Mouse (Mus musculus) lung, postnatal 0 days (tissue): ENCODE measurements at regions not wholly inside any gene's neighbourhood (a gene's known extent, or its start where the extent isn't known, plus 50 kb on each side); places are given as distances from the start of the nearest gene placed in this dataset.

ENCODE experiments used
- ATAC-seq: fragments of 200-750 bp; cut with Nextera tagmentation; 2 replicates; pipeline ENCODE4 v1.8.0; 2017; ENCODE audit warnings: moderate library complexity
- DNase-seq: peaks from one replicate; pipeline ENCODE4 v3.0.0-alpha.2; 2016; ENCODE audit warnings: low spot score
- H3K27ac ChIP-seq: fragments of 300-500 bp; sonication (generic); 2 replicates; pipeline ENCODE4 v1.5.1; 2014; ENCODE audit warnings: antibody characterized with exemption, mild to moderate bottlenecking, low read length, mixed read lengths
- H3K27me3 ChIP-seq: fragments of 300-500 bp; sonication (generic); replicated peaks from 2 replicates; pipeline ENCODE4 v1.6.1; 2014; ENCODE audit warnings: low read length, mixed read lengths; ENCODE audit not compliant: insufficient read depth
- H3K36me3 ChIP-seq: fragments of 300-500 bp; sonication (generic); 2 replicates; pipeline ENCODE4 v1.6.1; 2014; ENCODE audit warnings: low read length, mixed read lengths; ENCODE audit not compliant: insufficient read depth
- H3K4me1 ChIP-seq: fragments of 300-500 bp; sonication (generic); 2 replicates; pipeline ENCODE4 v1.6.1; 2014; ENCODE audit warnings: antibody characterized with exemption, low read depth, low read length, mixed read lengths; ENCODE audit not compliant: insufficient read depth
- H3K4me2 ChIP-seq: fragments of 300-500 bp; sonication (generic); replicated peaks from 2 replicates; pipeline ENCODE4 v1.6.1; 2014; ENCODE audit warnings: low read depth, mild to moderate bottlenecking, low read length, moderate library complexity, mixed read lengths
- H3K4me3 ChIP-seq: fragments of 300-500 bp; sonication (generic); 2 replicates; pipeline ENCODE4 v1.5.1; 2014; ENCODE audit warnings: low read depth, low read length
- H3K9ac ChIP-seq: fragments of 300-500 bp; sonication (generic); replicated peaks from 2 replicates; pipeline ENCODE4 v1.6.1; 2014; ENCODE audit warnings: low read depth, mild to moderate bottlenecking
- H3K9me3 ChIP-seq: fragments of 300-500 bp; sonication (generic); 2 replicates; pipeline ENCODE4 v1.6.1; 2016; ENCODE audit warnings: low read length, mixed read lengths
- CTCF ChIP-seq: IDR thresholded peaks from 2 replicates; pipeline ENCODE4 v1.5.1; 2016; ENCODE audit warnings: antibody characterized with exemption, mild to moderate bottlenecking
- EP300 ChIP-seq: IDR thresholded peaks from 2 replicates; pipeline ENCODE4 v1.6.1; 2016; ENCODE audit warnings: antibody characterized with exemption, mild to moderate bottlenecking, control low read depth
- WGBS: fragments of 180-500 bp; shearing (Covaris S2); extraction: QIAGEN DNeasy Blood & Tissue Kit; methylation state at CpG from one replicate; pipeline ENCODE4 v1.1.7; 2014; 5-methylcytosine and 5-hydroxymethylcytosine counted together

DNA sequence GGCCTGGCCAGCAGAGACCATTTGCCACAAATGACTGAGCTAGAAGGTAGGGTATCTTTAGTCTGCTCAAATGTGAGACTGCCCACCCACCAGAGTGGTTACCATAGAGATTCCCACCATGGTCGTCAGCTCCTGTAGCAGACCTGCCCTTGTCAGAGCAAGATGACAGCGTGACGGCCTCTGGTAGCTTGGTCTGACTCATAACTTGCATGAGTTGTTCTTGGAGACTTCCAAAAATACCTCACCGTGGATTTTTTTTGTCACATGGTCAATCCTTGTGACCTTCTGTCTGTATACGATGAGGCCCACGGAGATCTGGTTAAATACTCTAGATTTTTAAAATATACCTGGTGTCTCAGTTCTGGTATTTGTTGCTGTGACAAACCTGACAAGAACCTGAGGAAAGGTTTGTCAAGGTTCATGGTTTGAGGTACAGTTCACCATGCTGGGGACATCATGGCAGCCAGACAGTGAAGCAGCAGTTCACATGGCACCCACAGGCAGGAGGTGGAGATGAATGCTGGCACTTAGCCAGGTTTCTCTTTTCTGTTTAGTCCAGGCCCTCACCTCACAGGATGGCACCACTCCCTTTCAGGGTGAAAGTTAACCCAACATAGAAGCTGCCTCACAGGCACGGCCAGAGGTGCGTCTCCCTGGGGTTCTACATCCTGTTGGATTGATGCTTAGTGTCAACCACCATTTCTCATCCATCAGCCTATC is 91.4 kb upstream of the Ctnnb1 start:
- Histone ChIP-seq H3K27ac (no peak overlapping the region), H3K4me3 (no peak overlapping the region), H3K9me3 (no peaks in the 10 kb centered on the region), H3K36me3 (no peaks in the 10 kb centered on the region), H3K4me2 (no peak overlapping the region), H3K9ac (no peak overlapping the region), H3K27me3 (no peaks in the 10 kb centered on the region), H3K4me1 (no peaks in the 10 kb centered on the region)
- 85% methylated on average over 8 of the region's 8 CpGs for WGBS
- ATAC-seq: no peak
- DNase-seq: no peak
- TF ChIP-seq CTCF (no peak), EP300 (no peak)

DNA sequence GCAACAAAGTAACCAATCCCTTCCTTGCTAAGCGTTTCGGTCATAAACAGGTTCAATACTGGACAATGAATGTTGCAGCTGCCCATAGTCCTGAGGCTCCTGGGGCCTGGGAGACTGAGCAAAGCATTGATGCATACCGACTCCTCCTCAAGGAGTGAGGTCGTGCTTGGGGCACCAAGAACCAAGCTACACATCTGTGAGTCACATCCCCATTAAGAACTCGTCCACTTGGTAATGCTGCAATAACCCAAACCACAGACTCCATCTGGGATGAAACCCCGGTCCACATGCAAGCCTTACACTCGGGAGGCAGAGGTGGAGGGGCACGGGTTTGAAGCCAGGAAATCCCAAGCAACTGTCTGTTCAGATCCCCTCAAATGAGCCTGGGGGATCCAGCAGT is 85.3 kb upstream of the Ctnnb1 start:
- Histone ChIP-seq H3K9ac (no peak overlapping the region), H3K4me3 (no peak overlapping the region), H3K27me3 (no peaks in the 10 kb centered on the region), H3K4me1 (no peaks in the 10 kb centered on the region), H3K9me3 (no peaks in the 10 kb centered on the region), H3K36me3 (no peaks in the 10 kb centered on the region), H3K27ac (no peak overlapping the region), H3K4me2 (no peak overlapping the region)
- ATAC-seq (no peak), DNase-seq (no peak)
- TF ChIP-seq EP300: no peak
- TF ChIP-seq CTCF: no peak
- WGBS: 76% methylated on average over 8 of the region's 8 CpGs

DNA sequence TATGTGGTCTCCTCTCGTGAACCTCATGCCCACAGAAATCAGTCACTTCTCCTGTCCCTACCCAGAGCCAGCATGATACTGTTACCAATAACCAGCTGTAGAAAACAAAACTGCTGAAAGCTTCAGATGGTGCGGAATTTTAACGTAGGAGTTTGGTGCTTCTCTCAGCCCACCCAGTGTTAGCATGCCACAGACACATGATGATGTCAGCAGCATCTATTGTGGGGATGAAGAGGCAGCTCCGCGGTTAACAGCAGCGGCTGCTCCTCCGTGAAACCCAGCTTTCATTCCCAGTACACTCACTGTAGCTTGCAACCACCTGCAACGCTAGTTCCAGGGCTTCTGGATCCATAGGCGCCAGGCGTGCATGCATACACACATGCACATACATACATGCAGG is 83.5 kb upstream of the Ctnnb1 start:
- WGBS: 78% methylated on average over 10 of the region's 10 CpGs
- no peaks in the 10 kb centered on the region for H3K36me3 ChIP-seq
- no peak for TF ChIP-seq CTCF
- TF ChIP-seq EP300: no peak
- no peak overlapping the region for H3K27ac ChIP-seq
- no peak for ATAC-seq
- no peak overlapping the region for H3K4me2 ChIP-seq
- H3K9ac ChIP-seq: no peak overlapping the region
- no peak overlapping the region for H3K4me3 ChIP-seq
- no peaks in the 10 kb centered on the region for H3K27me3 ChIP-seq
- no peak for DNase-seq
- no peaks in the 10 kb centered on the region for H3K9me3 ChIP-seq
- no peaks in the 10 kb centered on the region for H3K4me1 ChIP-seq

DNA sequence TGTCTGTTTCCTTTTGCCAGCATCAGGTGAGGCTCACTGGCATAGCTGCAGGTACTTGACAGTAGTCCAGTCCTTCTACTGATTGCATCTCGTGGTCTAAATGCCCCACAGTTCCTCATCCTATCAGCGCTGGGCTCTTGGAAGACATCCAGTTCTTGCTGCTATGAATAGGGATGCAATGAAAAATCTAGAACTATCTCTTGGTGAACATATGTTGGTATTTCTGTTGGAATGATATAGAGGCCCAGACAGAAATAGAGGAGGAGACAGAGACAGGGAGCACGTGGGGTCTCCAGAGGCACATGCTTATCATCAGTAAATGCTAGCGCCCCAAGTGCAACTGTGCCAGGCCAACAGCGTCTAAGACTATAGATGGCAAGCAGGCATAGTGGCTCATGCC is 81.4 kb upstream of the Ctnnb1 start:
- Histone ChIP-seq H3K27ac (no peak overlapping the region), H3K9me3 (no peaks in the 10 kb centered on the region), H3K4me1 (peaks cover 5% of the 10 kb centered on the region; the same call in 1 of the 2 replicates), H3K27me3 (no peaks in the 10 kb centered on the region), H3K36me3 (no peaks in the 10 kb centered on the region), H3K9ac (no peak overlapping the region), H3K4me3 (no peak overlapping the region), H3K4me2 (no peak overlapping the region)
- no peak for DNase-seq
- TF ChIP-seq EP300 (no peak), CTCF (no peak)
- no peak for ATAC-seq
- 68% methylated on average over 5 of the region's 5 CpGs for WGBS

DNA sequence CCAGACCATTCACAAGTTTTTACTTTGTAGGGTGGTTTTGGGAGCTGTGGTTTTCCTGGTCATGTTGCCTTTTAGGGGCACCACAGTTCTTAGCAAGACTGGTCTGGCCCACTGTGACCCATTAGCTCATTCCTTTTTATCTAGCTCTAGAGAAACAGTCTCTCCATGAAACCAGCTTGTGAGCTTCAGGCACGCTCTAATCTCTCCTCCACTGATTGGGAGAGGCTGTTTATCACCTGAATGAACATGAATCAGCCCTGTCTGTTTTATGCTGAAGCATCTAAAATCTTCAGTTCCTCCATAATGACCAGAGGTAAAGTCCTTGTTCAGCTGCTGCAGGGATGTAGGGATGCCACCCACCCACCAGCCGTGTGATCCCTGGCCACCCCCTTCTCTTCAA is 80.1 kb upstream of the Ctnnb1 start:
- ATAC-seq (no peak), DNase-seq (no peak)
- Histone ChIP-seq H3K27ac (no peak overlapping the region), H3K27me3 (no peaks in the 10 kb centered on the region), H3K9ac (no peak overlapping the region), H3K36me3 (no peaks in the 10 kb centered on the region), H3K4me2 (no peak overlapping the region), H3K4me1 (peaks cover 9% of the 10 kb centered on the region; the same call in 1 of the 2 replicates), H3K4me3 (no peak overlapping the region), H3K9me3 (no peaks in the 10 kb centered on the region)
- TF ChIP-seq CTCF (no peak), EP300 (no peak)
- WGBS: 92% methylated on average over 2 of the region's 2 CpGs

DNA sequence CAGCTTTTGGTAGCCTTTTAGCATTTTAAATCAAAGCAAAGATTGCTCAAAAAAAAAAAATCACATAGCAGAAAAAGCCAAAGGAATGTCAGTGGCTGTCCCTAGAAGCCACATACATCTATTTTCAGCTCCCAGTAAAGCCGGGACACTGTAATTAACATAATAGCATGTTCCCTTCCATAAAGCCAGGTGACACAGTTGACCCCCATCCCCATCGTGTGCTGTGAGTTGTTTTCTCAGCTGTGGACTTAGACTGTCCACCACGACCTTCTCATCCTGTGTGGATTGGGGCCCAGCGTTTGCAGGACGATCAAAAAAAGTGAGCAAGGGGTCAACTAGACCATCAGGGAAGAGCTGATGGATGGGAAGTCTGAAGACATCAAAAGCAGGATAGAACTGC is 78.9 kb upstream of the Ctnnb1 start:
- no peak overlapping the region for H3K9ac ChIP-seq
- H3K4me1 ChIP-seq: peaks cover 9% of the 10 kb centered on the region; the same call in 1 of the 2 replicates
- DNase-seq (no peak), ATAC-seq (no peak)
- no peaks in the 10 kb centered on the region for H3K9me3 ChIP-seq
- no peak overlapping the region for H3K4me2 ChIP-seq
- no peaks in the 10 kb centered on the region for H3K27me3 ChIP-seq
- no peak overlapping the region for H3K4me3 ChIP-seq
- H3K36me3 ChIP-seq: no peaks in the 10 kb centered on the region
- WGBS: 53% methylated on average over 5 of the region's 5 CpGs
- no peak for TF ChIP-seq CTCF
- no peak for TF ChIP-seq EP300
- no peak overlapping the region for H3K27ac ChIP-seq

DNA sequence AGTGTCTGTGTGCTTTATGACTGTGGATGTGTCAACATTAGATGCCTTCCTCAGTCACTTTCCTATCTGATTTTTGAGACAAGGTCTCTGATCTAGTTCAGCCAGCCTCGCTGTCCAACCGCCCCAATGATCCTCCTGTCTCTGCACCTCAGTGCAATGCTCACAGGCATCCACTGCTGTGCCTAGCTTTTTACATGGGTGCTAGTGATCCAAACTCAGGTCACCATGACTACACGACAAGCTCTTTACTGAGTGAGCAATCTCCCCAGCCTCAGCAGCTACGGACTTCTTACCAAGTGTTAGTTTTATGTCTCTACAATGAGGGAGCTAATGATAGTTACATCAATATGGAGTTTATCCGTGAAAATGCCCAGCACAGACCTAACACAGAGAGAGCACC is 77.1 kb upstream of the Ctnnb1 start:
- no peak overlapping the region for H3K4me2 ChIP-seq
- no peaks in the 10 kb centered on the region for H3K36me3 ChIP-seq
- H3K27me3 ChIP-seq: no peaks in the 10 kb centered on the region
- H3K27ac ChIP-seq: no peak overlapping the region
- H3K4me1 ChIP-seq: peaks cover 9% of the 10 kb centered on the region; the same call in 1 of the 2 replicates
- no peak overlapping the region for H3K9ac ChIP-seq
- ATAC-seq: no peak
- H3K4me3 ChIP-seq: no peak overlapping the region
- 77% methylated on average over 5 of the region's 5 CpGs for WGBS
- DNase-seq: no peak
- TF ChIP-seq CTCF (no peak), EP300 (no peak)
- H3K9me3 ChIP-seq: no peaks in the 10 kb centered on the region
